Mouse (Mus musculus) thymus, adult 2 months (tissue): ENCODE measurements around the gene Ush2a.

ENCODE experiments used
- CTCF ChIP-seq: fragments of 200-500 bp; IDR thresholded peaks from 2 replicates; pipeline ENCODE4 v1.5.1; 2012; ENCODE audit warnings: mild to moderate bottlenecking, control low read depth, low read length, moderate library complexity, borderline replicate concordance; ENCODE audit not compliant: control insufficient read depth, poor library complexity, insufficient read depth; ENCODE audit errors: extremely low read depth
- POLR2A ChIP-seq: fragments of 200-500 bp; IDR thresholded peaks from 2 replicates; pipeline ENCODE4 v1.6.1; 2012; ENCODE audit warnings: mild to moderate bottlenecking, low read length, control low read depth, moderate library complexity; ENCODE audit not compliant: control insufficient read depth, poor library complexity, insufficient read depth; ENCODE audit errors: extremely low read depth

GRCm38 (mm10) chr1:188659159-188659558, 397.3 kb downstream of the Ush2a start:
- TF ChIP-seq POLR2A, result no peak
- TF ChIP-seq CTCF, result no peak
